In the genomic region with DNA sequence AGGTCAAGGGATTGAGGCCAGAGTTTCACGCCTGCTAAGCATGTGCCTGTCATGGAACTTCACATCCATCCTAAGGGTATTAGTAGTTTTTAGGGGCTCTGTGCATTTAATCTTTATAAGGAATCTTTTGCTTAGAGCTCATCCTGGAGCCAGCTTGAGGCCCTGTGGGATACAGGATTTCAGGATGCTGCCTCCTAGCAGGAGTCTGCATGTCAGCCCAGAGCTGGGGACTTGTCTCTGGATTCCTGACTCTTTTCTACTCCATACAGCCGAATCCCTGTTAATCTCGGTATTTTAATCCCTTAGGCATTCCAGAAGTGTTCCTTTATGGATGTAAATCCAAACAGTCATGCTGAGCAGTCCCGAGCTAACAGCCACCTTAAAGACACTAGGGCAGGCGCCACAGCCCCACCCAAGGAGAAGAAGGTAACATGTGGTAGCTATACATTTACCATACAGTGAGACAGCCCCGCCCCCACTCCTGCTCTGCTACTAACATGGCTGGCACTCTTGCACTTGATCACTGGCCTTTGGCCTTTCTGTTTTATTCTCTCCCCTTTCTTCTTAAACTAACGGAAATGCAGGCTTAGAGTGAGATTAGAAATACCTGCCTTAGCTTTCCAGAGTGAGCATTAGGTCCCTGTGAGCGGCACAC, we compare ENCODE assay signal across 18 mouse cellular contexts.
A peak's percentile ranks its signal among the peaks of the same experiment; 100 is the strongest.
DNase-seq lines count a peak whose midpoint lies in the region; ATAC-seq lines count a peak whose summit lies in the region.
"Had no signal": no experiment of that assay in that cellular context is flagged by ENCODE, and none has a peak within 500 bp of the region (broad histone marks: within the 10 kb centered on the region; RNA-seq: fewer than 3 reads in every experiment).

No protein-coding gene starts in this region.

- H3K4me2 ChIP-seq in hindbrain, embryonic 14.5 days (replicated peaks): no peak overlapping the region
- H3K4me2 ChIP-seq: embryonic facial prominence, embryonic 13.5 days; forebrain, embryonic 13.5 days; heart, embryonic 12.5 days had no signal

- 85% methylated on average over 8 of the region's 8 CpGs for WGBS in hindbrain, embryonic 14.5 days

- no peaks in the 10 kb centered on the region for H3K4me1 ChIP-seq in hindbrain, embryonic 14.5 days (replicated peaks; ENCODE audit: control insufficient read depth, insufficient read depth, low read length)
- H3K4me1 ChIP-seq: embryonic facial prominence, embryonic 13.5 days; forebrain, embryonic 13.5 days; heart, embryonic 12.5 days had no signal

- H3K4me3 ChIP-seq in hindbrain, embryonic 14.5 days (replicated peaks; ENCODE audit: low read length): no peak overlapping the region
- H3K4me3 ChIP-seq: embryonic facial prominence, embryonic 13.5 days; forebrain, embryonic 13.5 days; heart, embryonic 12.5 days had no signal

- intact Hi-C loops in heart, postnatal 14 days (cut with DNase I): no loop called here

- no peaks in the 10 kb centered on the region for H3K9me3 ChIP-seq in hindbrain, embryonic 14.5 days (ENCODE audit: control insufficient read depth, low read length)
- H3K9me3 ChIP-seq: embryonic facial prominence, embryonic 13.5 days; forebrain, embryonic 13.5 days; heart, embryonic 12.5 days had no signal

- DNase-seq in heart, adult 11 months: peak; percentile 86
- DNase-seq in heart, postnatal 14 days: no peak
- peak; percentile 32 to 33 for DNase-seq in cerebellum, adult 18-20 months
- peak; percentile 34 for DNase-seq in cerebellum, adult 9-10 months
- DNase-seq in cerebellum, postnatal 25 days: peak; percentile 49 to 64
- DNase-seq in hindbrain, embryonic 14.5 days (ENCODE audit: low spot score): no peak
- no peak for DNase-seq in testis, postnatal 14 days (ENCODE audit: low spot score)
- no peak for DNase-seq in lung, postnatal 4 days
- DNase-seq: adrenal gland, postnatal 14 days; forebrain, postnatal 0 days; gastrocnemius, postnatal 14 days; heart, postnatal 36 days; kidney, adult 18-20 months had no signal

- ATAC-seq in hindbrain, embryonic 14.5 days (ENCODE audit: low FRiP score): no peak
- ATAC-seq: forebrain, embryonic 13.5 days; forebrain, postnatal 0 days; hindbrain, embryonic 16.5 days; inflammation-experienced regulatory T-cells, adult 6 months had no signal

- no peak overlapping the region for H3K9ac ChIP-seq in hindbrain, embryonic 14.5 days
- H3K9ac ChIP-seq: embryonic facial prominence, embryonic 13.5 days; forebrain, embryonic 13.5 days; forebrain, postnatal 0 days; heart, embryonic 12.5 days had no signal

- no peaks in the 10 kb centered on the region for H3K27me3 ChIP-seq in hindbrain, embryonic 14.5 days (ENCODE audit: control insufficient read depth, insufficient read depth, low read length)
- H3K27me3 ChIP-seq: embryonic facial prominence, embryonic 13.5 days; forebrain, embryonic 13.5 days; heart, embryonic 12.5 days had no signal

- H3K36me3 ChIP-seq in hindbrain, embryonic 14.5 days (replicated peaks; ENCODE audit: control insufficient read depth, insufficient read depth): no peaks in the 10 kb centered on the region

- H3K27ac ChIP-seq in hindbrain, embryonic 14.5 days: no peak overlapping the region
- H3K27ac ChIP-seq: embryonic facial prominence, embryonic 13.5 days; forebrain, embryonic 13.5 days had no signal

Comparison
In these comparisons a context has a peak if more than half of its experiments do, and no peak if none do; other contexts are left out.
1. DNase-seq: peak in heart, adult 11 months (single experiment), cerebellum, adult 18-20 months (2 of 2), cerebellum, adult 9-10 months (single experiment) and cerebellum, postnatal 25 days (2 of 2); none in heart, postnatal 14 days (0 of 2), hindbrain, embryonic 14.5 days (single experiment), testis, postnatal 14 days (single experiment) and lung, postnatal 4 days (0 of 2).